Mouse (Mus musculus): ENCODE measurements around the gene Camkmt. TPM values are rescaled to one million over a fixed set of nuclear protein-coding genes. Genes with fewer than 3 reads are reported as not detected.

The Camkmt gene
- polyA plus RNA-seq, 1 experiment from 2014 or later = 19.4 TPM

GRCm38 (mm10) chr17:85406195-85406594 lies 315.8 kb downstream of the Camkmt start:
- 76% methylated on average over 10 of the region's 10 CpGs for WGBS
- no peaks in the 10 kb centered on the region for H3K9me3 ChIP-seq (ENCODE audit: control insufficient read depth, low read length)

GRCm38 (mm10) chr17:85428831-85429230 lies 338.5 kb downstream of the Camkmt start:
- Histone ChIP-seq H3K27me3 (ENCODE audit: control insufficient read depth, insufficient read depth, low read length) (no peaks in the 10 kb centered on the region), H3K4me3 (replicated peaks; ENCODE audit: low read depth, low read length) (no peak overlapping the region), H3K9me3 (ENCODE audit: control insufficient read depth, low read length) (no peaks in the 10 kb centered on the region), H3K9ac (replicated peaks; ENCODE audit: low read length) (no peak overlapping the region), H3K4me1 (ENCODE audit: control insufficient read depth, insufficient read depth, low read length) (no peaks in the 10 kb centered on the region), H3K4me2 (ENCODE audit: low read length) (no peak overlapping the region), H3K27ac (replicated peaks; ENCODE audit: low read depth, low read length) (no peak overlapping the region), H3K36me3 (ENCODE audit: control insufficient read depth, insufficient read depth, low read length) (no peaks in the 10 kb centered on the region)
- DNase-seq = no peak
- WGBS = 87% methylated on average over 7 of the region's 7 CpGs
- no peak for ATAC-seq (ENCODE audit: low FRiP score, low TSS enrichment)

More at GRCm38 (mm10) chr17:85406195-85406594, 315.8 kb downstream of the Camkmt start:
- Histone ChIP-seq H3K4me3 (replicated peaks; ENCODE audit: low read depth, low read length) (no peak overlapping the region), H3K4me1 (ENCODE audit: control insufficient read depth, insufficient read depth, low read length) (no peaks in the 10 kb centered on the region), H3K36me3 (ENCODE audit: control insufficient read depth, insufficient read depth, low read length) (no peaks in the 10 kb centered on the region), H3K27ac (replicated peaks; ENCODE audit: low read depth, low read length) (no peak overlapping the region), H3K9ac (replicated peaks; ENCODE audit: low read length) (no peak overlapping the region), H3K4me2 (ENCODE audit: low read length) (no peak overlapping the region), H3K27me3 (ENCODE audit: control insufficient read depth, insufficient read depth, low read length) (peaks cover 1% of the 10 kb centered on the region)
- DNase-seq (no peak), ATAC-seq (ENCODE audit: low FRiP score, low TSS enrichment) (no peak)

DNA sequence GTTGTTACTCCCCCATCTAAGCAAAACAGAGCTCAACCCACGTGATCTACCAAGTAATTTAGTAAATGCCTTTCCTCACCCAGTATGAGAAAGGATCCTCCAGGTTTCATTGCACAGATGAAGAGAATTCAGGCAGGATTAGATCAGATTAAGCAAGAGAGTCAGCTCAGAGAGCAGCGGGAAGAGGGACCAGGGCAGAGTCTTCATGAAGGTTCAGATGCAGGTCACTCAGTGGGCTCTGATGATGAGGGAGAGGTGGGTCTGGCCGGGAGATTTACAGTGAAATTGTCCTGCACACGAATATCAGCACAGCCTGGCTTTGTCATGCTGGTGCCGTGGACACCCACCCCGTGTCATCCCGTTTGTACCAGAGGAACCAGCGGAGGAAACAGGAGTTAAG lies 342.6 kb downstream of the Camkmt start:
- Histone ChIP-seq H3K27ac (replicated peaks; ENCODE audit: low read depth, low read length) (no peak overlapping the region), H3K9me3 (ENCODE audit: control insufficient read depth, low read length) (no peaks in the 10 kb centered on the region), H3K4me1 (ENCODE audit: control insufficient read depth, insufficient read depth, low read length) (no peaks in the 10 kb centered on the region), H3K4me2 (ENCODE audit: low read length) (no peak overlapping the region), H3K9ac (replicated peaks; ENCODE audit: low read length) (no peak overlapping the region), H3K27me3 (ENCODE audit: control insufficient read depth, insufficient read depth, low read length) (peaks cover 6% of the 10 kb centered on the region; the same call in 1 of the 2 replicates), H3K4me3 (replicated peaks; ENCODE audit: low read depth, low read length) (no peak overlapping the region), H3K36me3 (ENCODE audit: control insufficient read depth, insufficient read depth, low read length) (no peaks in the 10 kb centered on the region)
- DNase-seq (no peak), ATAC-seq (ENCODE audit: low FRiP score, low TSS enrichment) (no peak)
- WGBS = 37% methylated on average over 8 of the region's 8 CpGs

GRCm38 (mm10) chr17:85443036-85443435 lies 352.7 kb downstream of the Camkmt start:
- WGBS = 91% methylated on average over 8 of the region's 8 CpGs
- ATAC-seq (ENCODE audit: low FRiP score, low TSS enrichment) = no peak
- peaks cover 51% of the 10 kb centered on the region for H3K27me3 ChIP-seq (ENCODE audit: control insufficient read depth, insufficient read depth, low read length)
- H3K9me3 ChIP-seq (ENCODE audit: control insufficient read depth, low read length) = no peaks in the 10 kb centered on the region
- no peak overlapping the region for H3K4me3 ChIP-seq (replicated peaks; ENCODE audit: low read depth, low read length)
- H3K9ac ChIP-seq (replicated peaks; ENCODE audit: low read length) = no peak overlapping the region
- H3K27ac ChIP-seq (replicated peaks; ENCODE audit: low read depth, low read length) = no peak overlapping the region
- no peaks in the 10 kb centered on the region for H3K4me1 ChIP-seq (ENCODE audit: control insufficient read depth, insufficient read depth, low read length)
- no peak for DNase-seq
- no peaks in the 10 kb centered on the region for H3K36me3 ChIP-seq (ENCODE audit: control insufficient read depth, insufficient read depth, low read length)
- H3K4me2 ChIP-seq (ENCODE audit: low read length) = no peak overlapping the region

DNA sequence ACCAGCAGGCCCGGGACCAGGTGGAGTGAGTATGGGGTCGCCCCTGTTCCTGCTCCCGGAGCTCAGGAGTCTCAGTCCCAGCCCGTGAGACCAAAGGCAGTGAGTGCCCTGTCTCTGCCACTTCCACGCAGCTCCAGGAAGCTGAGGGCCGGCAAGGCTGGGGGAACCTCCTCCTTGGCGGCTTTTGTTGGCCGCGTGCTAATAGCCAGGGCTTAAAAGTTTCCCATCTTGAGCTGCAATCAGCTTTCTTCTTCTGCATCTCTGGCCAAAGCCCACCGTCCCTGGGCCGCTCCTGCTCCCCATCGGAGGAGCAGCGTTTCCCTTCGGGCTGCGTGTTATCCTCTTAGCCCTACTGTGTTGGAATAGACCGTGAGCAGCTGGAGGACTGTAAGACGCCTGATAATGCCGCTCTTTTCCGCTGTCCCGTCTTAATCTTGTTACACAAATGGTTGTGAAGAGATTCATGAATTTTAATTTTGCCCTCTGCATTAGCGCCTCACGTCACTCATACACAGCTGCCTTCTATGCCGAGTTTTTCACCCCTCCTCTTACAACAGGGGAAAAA lies 364.1 kb downstream of the Camkmt start:
- Histone ChIP-seq H3K36me3 (ENCODE audit: control insufficient read depth, insufficient read depth, low read length) (no peaks in the 10 kb centered on the region), H3K4me3 (replicated peaks; ENCODE audit: low read depth, low read length) (0 out of 2 replicates have a peak overlapping the region, but pooled peaks have one; percentile 9), H3K27me3 (ENCODE audit: control insufficient read depth, insufficient read depth, low read length) (peaks cover 94% of the 10 kb centered on the region), H3K27ac (replicated peaks; ENCODE audit: low read depth, low read length) (peak overlapping the region; percentile 70), H3K9ac (replicated peaks; ENCODE audit: low read length) (no peak overlapping the region), H3K4me1 (ENCODE audit: control insufficient read depth, insufficient read depth, low read length) (peaks cover 15% of the 10 kb centered on the region), H3K4me2 (ENCODE audit: low read length) (peak overlapping the region; percentile 36), H3K9me3 (ENCODE audit: control insufficient read depth, low read length) (no peaks in the 10 kb centered on the region)
- ATAC-seq (ENCODE audit: low FRiP score, low TSS enrichment) (peak; percentile 88), DNase-seq (peak; percentile 79)
- WGBS = 1% methylated on average over 23 of the region's 23 CpGs

GRCm38 (mm10) chr17:85455063-85455462 lies 364.7 kb downstream of the Camkmt start:
- Histone ChIP-seq H3K27ac (replicated peaks; ENCODE audit: low read depth, low read length) (peak overlapping the region; percentile 41), H3K9me3 (ENCODE audit: control insufficient read depth, low read length) (no peaks in the 10 kb centered on the region), H3K4me3 (replicated peaks; ENCODE audit: low read depth, low read length) (0 out of 2 replicates have a peak overlapping the region, but pooled peaks have one; percentile 9), H3K9ac (replicated peaks; ENCODE audit: low read length) (no peak overlapping the region), H3K4me1 (ENCODE audit: control insufficient read depth, insufficient read depth, low read length) (peaks cover 15% of the 10 kb centered on the region), H3K27me3 (ENCODE audit: control insufficient read depth, insufficient read depth, low read length) (peaks cover 94% of the 10 kb centered on the region), H3K4me2 (ENCODE audit: low read length) (peak overlapping the region; percentile 36), H3K36me3 (ENCODE audit: control insufficient read depth, insufficient read depth, low read length) (no peaks in the 10 kb centered on the region)
- WGBS = under 1% methylated on average over 16 of the region's 16 CpGs
- ATAC-seq (ENCODE audit: low FRiP score, low TSS enrichment) (no peak), DNase-seq (peak; percentile 60)

DNA sequence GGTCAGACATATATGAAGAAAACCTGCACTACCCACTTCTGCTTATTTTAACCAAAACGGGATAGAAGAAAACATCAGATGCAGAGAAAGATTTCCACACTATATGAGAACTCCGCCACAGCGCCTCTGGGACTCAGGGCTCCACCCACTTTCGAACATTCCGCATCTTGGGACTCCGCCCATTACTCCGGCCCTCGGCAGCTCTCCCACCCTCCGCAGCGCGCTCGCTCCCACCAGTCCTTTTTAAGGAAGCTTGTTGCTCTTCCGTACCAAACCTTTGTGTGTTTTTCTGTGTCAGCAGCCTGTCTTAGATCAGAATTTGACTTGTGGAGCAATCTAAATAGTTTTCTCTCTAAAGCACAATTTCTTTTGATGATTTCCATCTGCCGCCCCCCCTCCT lies 367.7 kb downstream of the Camkmt start:
- no peak for ATAC-seq (ENCODE audit: low FRiP score, low TSS enrichment)
- WGBS = 3% methylated on average over 14 of the region's 14 CpGs
- H3K9ac ChIP-seq (replicated peaks; ENCODE audit: low read length) = no peak overlapping the region
- H3K9me3 ChIP-seq (ENCODE audit: control insufficient read depth, low read length) = no peaks in the 10 kb centered on the region
- H3K4me2 ChIP-seq (ENCODE audit: low read length) = no peak overlapping the region
- no peak overlapping the region for H3K27ac ChIP-seq (replicated peaks; ENCODE audit: low read depth, low read length)
- no peak overlapping the region for H3K4me3 ChIP-seq (replicated peaks; ENCODE audit: low read depth, low read length)
- peak; percentile 55 for DNase-seq
- H3K4me1 ChIP-seq (ENCODE audit: control insufficient read depth, insufficient read depth, low read length) = peaks cover 15% of the 10 kb centered on the region
- H3K27me3 ChIP-seq (ENCODE audit: control insufficient read depth, insufficient read depth, low read length) = peaks cover 95% of the 10 kb centered on the region
- no peaks in the 10 kb centered on the region for H3K36me3 ChIP-seq (ENCODE audit: control insufficient read depth, insufficient read depth, low read length)

GRCm38 (mm10) chr17:85458589-85458988 lies 368.2 kb downstream of the Camkmt start:
- 2% methylated on average over 9 of the region's 9 CpGs for WGBS
- H3K4me1 ChIP-seq (ENCODE audit: control insufficient read depth, insufficient read depth, low read length) = peaks cover 13% of the 10 kb centered on the region
- no peak overlapping the region for H3K4me2 ChIP-seq (ENCODE audit: low read length)

DNA sequence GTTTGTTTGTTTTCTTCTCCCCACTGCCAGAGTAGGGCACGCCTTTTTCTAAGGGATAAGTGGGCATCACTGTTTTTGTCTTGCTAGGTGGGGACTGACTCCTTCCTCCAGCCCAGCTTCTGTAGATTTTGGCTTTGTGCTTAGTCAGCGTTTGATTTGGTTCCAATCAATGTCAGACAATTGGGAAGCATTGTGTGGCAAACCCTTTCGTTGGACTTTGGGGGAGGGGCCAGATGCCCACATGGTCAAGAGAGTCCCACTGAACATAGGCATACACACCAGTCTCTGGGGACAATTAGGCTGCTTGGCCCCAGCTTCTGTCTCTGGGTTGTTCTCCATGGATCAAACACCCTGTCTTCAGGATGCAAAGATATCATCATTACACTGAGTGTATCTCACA lies 371.2 kb downstream of the Camkmt start:
- WGBS = 28% methylated on average over 3 of the region's 3 CpGs
- Histone ChIP-seq H3K4me3 (replicated peaks; ENCODE audit: low read depth, low read length) (no peak overlapping the region), H3K4me2 (ENCODE audit: low read length) (no peak overlapping the region), H3K4me1 (ENCODE audit: control insufficient read depth, insufficient read depth, low read length) (peaks cover 4% of the 10 kb centered on the region; the same call in 1 of the 2 replicates), H3K9me3 (ENCODE audit: control insufficient read depth, low read length) (no peaks in the 10 kb centered on the region), H3K27me3 (ENCODE audit: control insufficient read depth, insufficient read depth, low read length) (peaks cover 98% of the 10 kb centered on the region), H3K9ac (replicated peaks; ENCODE audit: low read length) (no peak overlapping the region), H3K36me3 (ENCODE audit: control insufficient read depth, insufficient read depth, low read length) (no peaks in the 10 kb centered on the region), H3K27ac (replicated peaks; ENCODE audit: low read depth, low read length) (no peak overlapping the region)
- DNase-seq = no peak
- no peak for ATAC-seq (ENCODE audit: low FRiP score, low TSS enrichment)

More at GRCm38 (mm10) chr17:85458589-85458988, 368.2 kb downstream of the Camkmt start:
- Histone ChIP-seq H3K27ac (replicated peaks; ENCODE audit: low read depth, low read length) (no peak overlapping the region), H3K9ac (replicated peaks; ENCODE audit: low read length) (no peak overlapping the region), H3K9me3 (ENCODE audit: control insufficient read depth, low read length) (no peaks in the 10 kb centered on the region), H3K36me3 (ENCODE audit: control insufficient read depth, insufficient read depth, low read length) (no peaks in the 10 kb centered on the region), H3K4me3 (replicated peaks; ENCODE audit: low read depth, low read length) (no peak overlapping the region), H3K27me3 (ENCODE audit: control insufficient read depth, insufficient read depth, low read length) (peaks cover 95% of the 10 kb centered on the region)
- ATAC-seq (ENCODE audit: low FRiP score, low TSS enrichment) (no peak), DNase-seq (peak; percentile 38)
